Mouse (Mus musculus) limb, embryonic 14.5 days (tissue): Measurements from ENCODE around the gene Tap1. TPM values are rescaled to one million over a fixed set of nuclear protein-coding genes. Genes with fewer than 3 reads are reported as not detected.

Experiments
- ATAC-seq: fragments of 200-750 bp; cut with Nextera tagmentation; 2 replicates; pipeline ENCODE4 v1.8.0; 2017; ENCODE audit warnings: low read depth, moderate number of reproducible peaks, moderate TSS enrichment; ENCODE audit not compliant: low FRiP score
- DNase-seq: peaks from one replicate; pipeline ENCODE4 v3.0.0-alpha.2; 2015; ENCODE audit warnings: low spot score
- H3K27ac ChIP-seq: fragments of 300-500 bp; sonication (generic); replicated peaks from 2 replicates; pipeline ENCODE4 v1.5.1; 2014; ENCODE audit warnings: low read depth, mild to moderate bottlenecking, low read length, moderate library complexity, mixed read lengths
- H3K27me3 ChIP-seq: fragments of 300-500 bp; sonication (generic); 2 replicates; pipeline ENCODE4 v1.6.1; 2014; ENCODE audit warnings: low read length, mixed read lengths; ENCODE audit not compliant: control insufficient read depth, insufficient read depth
- H3K36me3 ChIP-seq: fragments of 300-500 bp; sonication (generic); 2 replicates; pipeline ENCODE4 v1.6.1; 2014; ENCODE audit warnings: mild to moderate bottlenecking, low read length, moderate library complexity, mixed read lengths; ENCODE audit not compliant: control insufficient read depth, insufficient read depth
- H3K4me1 ChIP-seq: fragments of 300-500 bp; sonication (generic); 2 replicates; pipeline ENCODE4 v1.6.1; 2014; ENCODE audit warnings: antibody characterized with exemption, low read length, mixed read lengths; ENCODE audit not compliant: control insufficient read depth, insufficient read depth
- H3K4me2 ChIP-seq: fragments of 300-500 bp; sonication (generic); replicated peaks from 2 replicates; pipeline ENCODE4 v1.6.1; 2014; ENCODE audit warnings: low read depth, mild to moderate bottlenecking, low read length, moderate library complexity; ENCODE audit not compliant: severe bottlenecking
- H3K4me3 ChIP-seq: fragments of 300-500 bp; sonication (generic); replicated peaks from 2 replicates; pipeline ENCODE4 v1.5.1; 2014; ENCODE audit warnings: low read length
- H3K9ac ChIP-seq: fragments of 300-500 bp; sonication (generic); 2 replicates; pipeline ENCODE4 v1.6.1; 2014; ENCODE audit warnings: mild to moderate bottlenecking, low read depth, low read length, moderate library complexity; ENCODE audit not compliant: severe bottlenecking
- H3K9me3 ChIP-seq: fragments of 300-500 bp; sonication (generic); 2 replicates; pipeline ENCODE4 v1.6.1; 2016; ENCODE audit warnings: low read length; ENCODE audit not compliant: control insufficient read depth
- POLR2A ChIP-seq: fragments of 200-500 bp; IDR thresholded peaks from 2 replicates; pipeline ENCODE4 v1.8.0; 2012; ENCODE audit warnings: inconsistent platforms, mild to moderate bottlenecking, moderate library complexity, borderline replicate concordance; ENCODE audit not compliant: insufficient read depth, insufficient read length; ENCODE audit errors: extremely low read depth
- WGBS: fragments of 180-500 bp; shearing (Covaris S2); extraction: QIAGEN DNeasy Blood & Tissue Kit; methylation state at CpG from one replicate; pipeline ENCODE4 v1.1.7; 2014; 5-methylcytosine and 5-hydroxymethylcytosine counted together
- polyA plus RNA-seq, 2 experiments: library from polyadenylated mRNA; depleted of rRNA in 1 of 2; stranded (reverse) in 1 of 2; unstranded in 1 of 2; fragments of >200 nt; fragmentation: Nextera tagmentation in 1 of 2; extraction: Ambion mirVana in 1 of 2; gene quantifications; 2 replicates each; pipeline versions ENCODE4 v1.2.1 to v1.2.3; 2012 to 2014

The Tap1 gene
- polyA plus RNA-seq, 2 experiments, result 11.2 to 12.1 TPM

DNA sequence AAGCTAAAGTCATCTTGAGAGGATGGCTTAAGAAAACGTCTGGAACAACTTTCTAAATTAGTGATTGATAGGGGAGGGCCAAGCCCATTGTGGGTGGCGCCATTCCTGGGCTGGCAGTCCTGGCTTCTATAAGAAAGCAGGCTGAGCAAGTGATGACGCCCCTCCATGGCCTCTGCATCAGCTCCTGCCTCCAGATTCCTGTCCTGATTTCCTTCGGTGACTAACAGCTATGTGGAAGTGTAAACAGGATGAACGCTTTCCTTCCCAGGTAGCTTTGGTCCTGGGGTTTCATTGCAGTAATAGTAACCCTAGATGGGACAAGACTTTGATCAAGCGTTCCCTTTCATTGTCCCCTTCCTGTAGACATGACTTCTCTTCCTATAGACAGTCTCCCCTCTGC is 8.3 kb upstream of the Tap1 start:
- TF ChIP-seq POLR2A, result no peak
- H3K27me3 ChIP-seq, result no peaks in the 10 kb centered on the region; the same call in 1 of the 2 replicates
- no peak overlapping the region for H3K9ac ChIP-seq
- no peak overlapping the region for H3K27ac ChIP-seq
- H3K4me3 ChIP-seq, result no peak overlapping the region
- WGBS, result 65% methylated on average over 6 of the region's 6 CpGs
- no peak for DNase-seq
- no peak for ATAC-seq
- H3K4me1 ChIP-seq, result no peaks in the 10 kb centered on the region
- H3K36me3 ChIP-seq, result no peaks in the 10 kb centered on the region
- H3K4me2 ChIP-seq, result no peak overlapping the region
- H3K9me3 ChIP-seq, result peaks cover 8% of the 10 kb centered on the region; the same call in 1 of the 2 replicates

DNA sequence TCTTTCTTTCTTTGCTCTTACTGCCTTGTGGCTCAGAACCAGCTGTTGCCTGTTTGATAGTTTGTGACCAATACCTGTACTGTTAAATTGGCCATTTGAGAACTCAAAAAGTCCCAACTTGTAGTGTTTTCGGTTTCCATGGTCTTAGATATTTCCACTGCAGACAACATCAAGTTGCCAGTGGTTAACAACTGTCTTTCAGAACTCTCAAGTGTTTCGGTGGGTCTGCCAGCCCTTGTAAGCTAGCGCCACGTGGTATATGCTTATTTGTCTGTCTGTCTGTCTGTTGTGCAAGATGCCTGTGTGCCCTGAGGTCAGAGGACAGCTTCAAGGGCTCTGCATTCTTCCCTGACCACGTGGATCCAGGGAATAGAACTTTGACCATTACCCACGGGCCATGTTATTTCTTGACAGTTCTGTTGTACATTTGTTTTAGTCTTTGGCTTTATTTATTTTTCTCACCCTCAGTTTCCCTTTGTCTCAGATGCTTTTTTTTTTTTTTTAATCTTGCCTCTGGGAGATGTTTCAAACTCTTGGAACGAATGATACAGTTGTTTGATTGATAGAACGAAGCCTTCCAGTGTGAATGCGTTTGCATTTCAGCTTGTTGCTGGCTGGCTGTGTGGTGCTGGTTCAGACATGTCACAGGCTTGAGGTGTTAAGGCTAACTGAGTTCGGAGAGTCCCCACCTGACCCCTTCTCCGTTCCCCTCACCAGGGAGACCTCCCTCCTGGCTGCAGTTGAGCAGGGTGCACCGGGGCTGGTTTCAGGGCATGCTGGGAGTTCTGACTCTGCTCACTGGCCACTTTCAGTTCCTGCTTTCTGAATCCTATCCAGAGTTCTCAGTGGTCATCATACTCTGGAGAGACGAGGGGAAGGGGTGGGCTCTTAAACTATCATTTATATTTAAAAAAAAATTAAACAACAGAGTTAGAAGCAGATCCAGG is 7.2 kb upstream of the Tap1 start:
- 70% methylated on average over 13 of the region's 13 CpGs for WGBS
- DNase-seq, result no peak
- ATAC-seq, result no peak
- H3K36me3 ChIP-seq, result no peaks in the 10 kb centered on the region
- no peak overlapping the region for H3K4me3 ChIP-seq
- TF ChIP-seq POLR2A, result no peak
- no peaks in the 10 kb centered on the region for H3K4me1 ChIP-seq
- peaks cover 8% of the 10 kb centered on the region; the same call in 1 of the 2 replicates for H3K9me3 ChIP-seq
- H3K4me2 ChIP-seq, result no peak overlapping the region
- H3K27ac ChIP-seq, result no peak overlapping the region
- H3K27me3 ChIP-seq, result no peaks in the 10 kb centered on the region; the same call in 1 of the 2 replicates
- no peak overlapping the region for H3K9ac ChIP-seq

DNA sequence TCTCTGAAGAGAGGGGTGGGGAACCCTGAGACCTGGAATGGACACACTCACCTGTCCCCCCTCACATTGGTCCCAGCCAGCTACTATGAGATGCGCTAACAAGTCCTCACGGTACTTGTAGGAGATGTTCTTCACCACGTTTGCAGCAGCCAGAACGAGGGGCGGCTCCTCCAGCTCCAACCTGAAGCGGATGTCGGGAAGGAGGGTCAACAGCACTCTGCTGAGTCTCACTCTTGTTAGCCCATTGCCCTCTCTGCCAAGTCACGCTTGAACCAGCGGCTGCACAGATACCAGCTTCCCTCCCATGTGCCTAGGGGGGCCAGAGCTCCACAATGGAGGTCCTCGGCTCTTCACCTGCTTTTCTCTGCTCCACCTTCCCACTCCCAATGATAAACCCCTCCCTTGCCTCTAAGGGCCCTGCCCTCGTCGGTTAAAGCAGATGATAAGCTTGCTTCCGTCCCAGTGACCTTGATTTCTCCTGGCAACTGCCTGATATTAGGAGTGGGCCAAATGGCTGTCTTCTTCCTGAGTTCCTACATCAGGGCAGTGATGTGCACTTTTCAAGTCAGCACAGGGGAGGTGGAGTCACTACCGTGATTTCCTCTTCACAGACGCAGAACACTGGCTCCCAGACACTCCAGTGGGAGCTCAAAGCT is 3.7 kb upstream of the Tap1 start:
- H3K27ac ChIP-seq, result no peak overlapping the region
- H3K9me3 ChIP-seq, result no peaks in the 10 kb centered on the region
- ATAC-seq, result no peak
- H3K4me3 ChIP-seq, result no peak overlapping the region
- peaks cover 23% of the 10 kb centered on the region; the same call in 1 of the 2 replicates for H3K27me3 ChIP-seq
- peaks cover 6% of the 10 kb centered on the region for H3K4me1 ChIP-seq
- no peak overlapping the region for H3K4me2 ChIP-seq
- H3K36me3 ChIP-seq, result no peaks in the 10 kb centered on the region
- no peak overlapping the region for H3K9ac ChIP-seq
- WGBS, result 72% methylated on average over 15 of the region's 15 CpGs
- TF ChIP-seq POLR2A, result no peak
- DNase-seq, result no peak

DNA sequence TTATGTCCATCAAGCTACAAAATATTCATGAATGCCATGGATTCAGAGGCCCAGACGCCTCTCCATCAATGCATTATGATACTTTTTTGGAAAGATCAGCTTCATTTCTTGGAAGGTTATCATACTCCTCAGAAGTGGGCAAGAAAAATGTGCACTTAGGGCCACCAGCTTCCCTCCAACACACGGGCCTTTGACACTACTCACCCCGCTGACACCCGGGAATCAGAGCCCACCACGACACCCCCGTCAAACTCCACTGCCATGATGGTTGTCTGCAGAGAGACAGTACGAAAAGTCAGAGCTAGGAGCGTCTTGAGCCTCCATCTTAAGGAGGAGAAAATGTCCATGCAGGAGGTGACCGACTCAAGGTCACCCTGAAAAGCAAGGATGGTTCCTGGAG is 1.8 kb upstream of the Tap1 start:
- ATAC-seq (no peak), DNase-seq (no peak)
- Histone ChIP-seq H3K27me3 (peaks cover 27% of the 10 kb centered on the region; the same call in 1 of the 2 replicates), H3K4me3 (no peak overlapping the region), H3K4me1 (peaks cover 6% of the 10 kb centered on the region), H3K36me3 (no peaks in the 10 kb centered on the region), H3K4me2 (no peak overlapping the region), H3K9ac (no peak overlapping the region), H3K27ac (no peak overlapping the region), H3K9me3 (no peaks in the 10 kb centered on the region)
- WGBS, result 89% methylated on average over 9 of the region's 9 CpGs
- no peak for TF ChIP-seq POLR2A

DNA sequence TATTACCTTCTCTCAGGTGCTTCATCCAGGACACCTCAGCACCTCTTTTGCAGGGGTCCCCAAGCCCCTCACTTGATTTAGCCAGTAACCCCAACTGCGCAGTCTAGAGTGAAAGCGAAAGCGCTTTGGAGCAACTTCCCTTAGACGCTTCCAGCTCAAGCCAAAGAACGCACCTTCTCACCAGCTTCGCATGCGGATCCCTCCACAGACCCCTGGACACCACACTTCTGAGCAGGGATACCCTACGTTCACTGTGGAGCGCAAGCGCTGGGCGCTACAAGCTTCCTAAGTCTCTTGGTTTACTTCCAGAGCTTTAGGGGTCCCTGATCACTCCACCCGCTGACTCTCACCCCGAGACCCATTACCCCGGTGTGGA is 480 bp upstream of the Tap1 start:
- peak; percentile 46 for ATAC-seq
- Histone ChIP-seq H3K27me3 (peaks cover 31% of the 10 kb centered on the region; the same call in 1 of the 2 replicates), H3K9me3 (no peaks in the 10 kb centered on the region), H3K27ac (no peak overlapping the region), H3K4me1 (peaks cover 6% of the 10 kb centered on the region), H3K9ac (peak overlapping the region; percentile 44), H3K36me3 (no peaks in the 10 kb centered on the region), H3K4me3 (peak overlapping the region; percentile 56), H3K4me2 (peak overlapping the region; percentile 93)
- no peak for TF ChIP-seq POLR2A
- WGBS, result 4% methylated on average over 14 of the region's 14 CpGs
- no peak for DNase-seq
